Mouse (Mus musculus) cerebellum, adult 9-10 months (tissue): ENCODE data around the gene BC051019.
A peak's percentile ranks its signal among the peaks of the same experiment; 100 is the strongest.

Experiments
- DNase-seq: peaks from one replicate; pipeline ENCODE4 v3.0.0; 2022

The BC051019 gene

GRCm38 (mm10) chr7:109707023-109707785 is 16.4 kb downstream of the BC051019 start:
- DNase-seq, result peak; percentile 81

- DNase-seq, result peak; percentile 7
Observed at GRCm38 (mm10) chr7:109704461-109704860, 19.2 kb downstream of the BC051019 start.

GRCm38 (mm10) chr7:109704016-109704377 is 19.7 kb downstream of the BC051019 start:
- DNase-seq, result no peak

GRCm38 (mm10) chr7:109703190-109704015 is 20.2 kb downstream of the BC051019 start, which contains the start of the genes St5 and Akip1:
Gene St5, minus strand, starts transcription at chr7:109703605.
Gene Akip1, plus strand, starts transcription at chr7:109703690.
- DNase-seq, result peak; percentile 86

GRCm38 (mm10) chr7:109702721-109703120 is 20.9 kb downstream of the BC051019 start:
- DNase-seq, result peak; percentile 20

GRCm38 (mm10) chr7:109700213-109700612 is 23.4 kb downstream of the BC051019 start:
- no peak for DNase-seq

GRCm38 (mm10) chr7:109695339-109695726 is 28.3 kb downstream of the BC051019 start:
- no peak for DNase-seq

GRCm38 (mm10) chr7:109694576-109695338 is 28.9 kb downstream of the BC051019 start:
- no peak for DNase-seq

- no peak for DNase-seq
Observed at GRCm38 (mm10) chr7:109690961-109691360, 32.7 kb downstream of the BC051019 start.

GRCm38 (mm10) chr7:109690101-109690500 is 33.5 kb downstream of the BC051019 start:
- DNase-seq, result no peak

- no peak for DNase-seq
Observed at GRCm38 (mm10) chr7:109686585-109687128, 37.0 kb downstream of the BC051019 start.

- no peak for DNase-seq
Observed at GRCm38 (mm10) chr7:109680879-109681278, 42.8 kb downstream of the BC051019 start.

GRCm38 (mm10) chr7:109680284-109680683 is 43.4 kb downstream of the BC051019 start:
- DNase-seq, result no peak

- no peak for DNase-seq
Observed at GRCm38 (mm10) chr7:109674944-109675628, 48.6 kb downstream of the BC051019 start.

- peak; percentile 69 for DNase-seq
Observed at GRCm38 (mm10) chr7:109671581-109672471, 51.8 kb downstream of the BC051019 start.

GRCm38 (mm10) chr7:109669426-109670170 is 54.1 kb downstream of the BC051019 start:
- DNase-seq, result no peak

GRCm38 (mm10) chr7:109666664-109667063 is 57.0 kb downstream of the BC051019 start:
- no peak for DNase-seq

- DNase-seq, result no peak
Observed at GRCm38 (mm10) chr7:109662626-109663025, 61.0 kb downstream of the BC051019 start.
